Comparison of ENCODE assay signal across 27 mouse cellular contexts in genomic region chr12:17397150-17397549, GRCm38 (mm10). TPM values are rescaled to one million over a fixed set of nuclear protein-coding genes. Genes with fewer than 3 reads are reported as not detected.
DNase-seq lines count a peak whose midpoint lies in the region; ATAC-seq lines count a peak whose summit lies in the region.
"Had no signal": no experiment of that assay in that cellular context is flagged by ENCODE, and none has a peak within 500 bp of the region (broad histone marks: within the 10 kb centered on the region; RNA-seq: fewer than 3 reads in every experiment).

No protein-coding gene starts in this region.

- DNase-seq in hindbrain, embryonic 14.5 days (ENCODE audit: low spot score), result no peak
- peak; percentile 61 for DNase-seq in retina, postnatal 1 day
- DNase-seq in T-cell, adult 2 months (ENCODE audit: low spot score), result no peak
- DNase-seq: adrenal gland, postnatal 10 days; B cell, adult 2 months; cerebellum, adult 11 months; cerebellum, postnatal 10 days; gastrocnemius, postnatal 25 days; heart, adult 2 months; heart, postnatal 36 days; kidney, adult 8-10 months; kidney, postnatal 10 days; liver; lung, postnatal 36 days; thymus, postnatal 14 days had no signal

- H3K4me1 ChIP-seq in hindbrain, embryonic 15.5 days (replicated peaks), result 0 out of 2 replicates have a peak, but pooled peaks cover 2% of the 10 kb centered on the region
- no peaks in the 10 kb centered on the region for H3K4me1 ChIP-seq in hindbrain, embryonic 14.5 days (replicated peaks; ENCODE audit: control insufficient read depth, insufficient read depth, low read length)
- H3K4me1 ChIP-seq in neural tube, embryonic 14.5 days (ENCODE audit: control insufficient read depth, insufficient read depth, low read length), result no peaks in the 10 kb centered on the region
- no peaks in the 10 kb centered on the region for H3K4me1 ChIP-seq in neural tube, embryonic 15.5 days
- H3K4me1 ChIP-seq in forebrain, embryonic 13.5 days, result peaks cover 9% of the 10 kb centered on the region; the same call in 1 of the 2 replicates
- H3K4me1 ChIP-seq in heart, embryonic 12.5 days (replicated peaks), result no peaks in the 10 kb centered on the region; the same call in 1 of the 2 replicates
- H3K4me1 ChIP-seq: embryonic facial prominence, embryonic 13.5 days; limb, embryonic 10.5 days; liver, embryonic 15.5 days; lung, embryonic 15.5 days had no signal

- H3K4me2 ChIP-seq in hindbrain, embryonic 15.5 days, result no peak overlapping the region
- H3K4me2 ChIP-seq in hindbrain, embryonic 14.5 days (replicated peaks), result no peak overlapping the region
- no peak overlapping the region for H3K4me2 ChIP-seq in neural tube, embryonic 14.5 days (ENCODE audit: low read depth, low read length)
- H3K4me2 ChIP-seq in neural tube, embryonic 15.5 days, result no peak overlapping the region
- no peak overlapping the region for H3K4me2 ChIP-seq in forebrain, embryonic 13.5 days
- H3K4me2 ChIP-seq in heart, embryonic 12.5 days, result no peak overlapping the region
- H3K4me2 ChIP-seq: embryonic facial prominence, embryonic 13.5 days; liver, embryonic 15.5 days; lung, embryonic 15.5 days had no signal

- 0 out of 2 replicates have a peak, but pooled peaks have one; percentile 72 for ATAC-seq in hindbrain, embryonic 15.5 days (ENCODE audit: low FRiP score, low read depth)
- no peak; the same call in 1 of the 2 replicates for ATAC-seq in hindbrain, embryonic 14.5 days (ENCODE audit: low FRiP score)
- peak; percentile 41; the same call in 1 of the 2 replicates for ATAC-seq in neural tube, embryonic 14.5 days (ENCODE audit: low read depth)
- no peak for ATAC-seq in neural tube, embryonic 15.5 days (ENCODE audit: low FRiP score)
- peak; percentile 95 for ATAC-seq in forebrain, embryonic 13.5 days
- no peak for ATAC-seq in heart, embryonic 12.5 days (ENCODE audit: insufficient number of reproducible peaks, low FRiP score)

- H3K36me3 ChIP-seq in hindbrain, embryonic 15.5 days, result peaks cover 8% of the 10 kb centered on the region; the same call in 1 of the 2 replicates
- peaks cover 20% of the 10 kb centered on the region for H3K36me3 ChIP-seq in hindbrain, embryonic 14.5 days (replicated peaks; ENCODE audit: control insufficient read depth, insufficient read depth)
- 0 out of 2 replicates have a peak, but pooled peaks cover 4% of the 10 kb centered on the region for H3K36me3 ChIP-seq in neural tube, embryonic 14.5 days (ENCODE audit: control insufficient read depth, insufficient read depth, low read length)
- H3K36me3 ChIP-seq in neural tube, embryonic 15.5 days, result 0 out of 2 replicates have a peak, but pooled peaks cover 9% of the 10 kb centered on the region
- peaks cover 16% of the 10 kb centered on the region; the same call in 1 of the 2 replicates for H3K36me3 ChIP-seq in forebrain, embryonic 13.5 days (ENCODE audit: poor library complexity, severe bottlenecking)
- H3K36me3 ChIP-seq in heart, embryonic 12.5 days, result peaks cover 24% of the 10 kb centered on the region
- H3K36me3 ChIP-seq: lung, embryonic 15.5 days had no signal

- H3K9me3 ChIP-seq in hindbrain, embryonic 15.5 days, result no peaks in the 10 kb centered on the region
- no peaks in the 10 kb centered on the region for H3K9me3 ChIP-seq in hindbrain, embryonic 14.5 days (ENCODE audit: control insufficient read depth, low read length)
- H3K9me3 ChIP-seq in neural tube, embryonic 14.5 days (ENCODE audit: control insufficient read depth, low read length), result no peaks in the 10 kb centered on the region
- no peaks in the 10 kb centered on the region for H3K9me3 ChIP-seq in neural tube, embryonic 15.5 days (replicated peaks)
- no peaks in the 10 kb centered on the region for H3K9me3 ChIP-seq in forebrain, embryonic 13.5 days (replicated peaks)
- no peaks in the 10 kb centered on the region for H3K9me3 ChIP-seq in heart, embryonic 12.5 days (replicated peaks)
- H3K9me3 ChIP-seq: embryonic facial prominence, embryonic 13.5 days; G1E; limb, embryonic 10.5 days; liver, embryonic 15.5 days; lung, embryonic 15.5 days; megakaryocyte, embryonic 14.5 days had no signal

- H3K27ac ChIP-seq in hindbrain, embryonic 15.5 days (replicated peaks), result no peak overlapping the region
- no peak overlapping the region for H3K27ac ChIP-seq in hindbrain, embryonic 14.5 days
- no peak overlapping the region for H3K27ac ChIP-seq in neural tube, embryonic 14.5 days (ENCODE audit: low read depth, low read length)
- H3K27ac ChIP-seq in neural tube, embryonic 15.5 days (replicated peaks), result no peak overlapping the region
- no peak overlapping the region for H3K27ac ChIP-seq in forebrain, embryonic 13.5 days
- no peak overlapping the region for H3K27ac ChIP-seq in heart, embryonic 12.5 days (ENCODE audit: poor library complexity, severe bottlenecking)
- H3K27ac ChIP-seq: embryonic facial prominence, embryonic 13.5 days; heart, adult 2 months; limb, embryonic 10.5 days; liver, embryonic 15.5 days; lung, embryonic 15.5 days had no signal

- H3K9ac ChIP-seq in hindbrain, embryonic 15.5 days, result no peak overlapping the region
- no peak overlapping the region for H3K9ac ChIP-seq in hindbrain, embryonic 14.5 days
- no peak overlapping the region for H3K9ac ChIP-seq in neural tube, embryonic 14.5 days (replicated peaks; ENCODE audit: low read depth, low read length)
- H3K9ac ChIP-seq in neural tube, embryonic 15.5 days (replicated peaks), result no peak overlapping the region
- no peak overlapping the region for H3K9ac ChIP-seq in forebrain, embryonic 13.5 days
- H3K9ac ChIP-seq in heart, embryonic 12.5 days, result no peak overlapping the region
- H3K9ac ChIP-seq: embryonic facial prominence, embryonic 13.5 days; liver, embryonic 15.5 days; lung, embryonic 15.5 days had no signal

- 58% methylated on average over 2 of the region's 2 CpGs for WGBS in hindbrain, embryonic 15.5 days
- WGBS in hindbrain, embryonic 14.5 days, result 58% methylated on average over 2 of the region's 2 CpGs
- 68% methylated on average over 2 of the region's 2 CpGs for WGBS in neural tube, embryonic 14.5 days
- WGBS in neural tube, embryonic 15.5 days, result 64% methylated on average over 2 of the region's 2 CpGs
- 37% methylated on average over 2 of the region's 2 CpGs for WGBS in forebrain, embryonic 13.5 days
- 83% methylated on average over 2 of the region's 2 CpGs for WGBS in heart, embryonic 12.5 days

- no peaks in the 10 kb centered on the region for H3K27me3 ChIP-seq in hindbrain, embryonic 15.5 days
- H3K27me3 ChIP-seq in hindbrain, embryonic 14.5 days (ENCODE audit: control insufficient read depth, insufficient read depth, low read length), result no peaks in the 10 kb centered on the region
- H3K27me3 ChIP-seq in neural tube, embryonic 14.5 days (ENCODE audit: control insufficient read depth, insufficient read depth, low read length), result no peaks in the 10 kb centered on the region
- H3K27me3 ChIP-seq in neural tube, embryonic 15.5 days (replicated peaks), result no peaks in the 10 kb centered on the region
- no peaks in the 10 kb centered on the region for H3K27me3 ChIP-seq in forebrain, embryonic 13.5 days
- no peaks in the 10 kb centered on the region for H3K27me3 ChIP-seq in heart, embryonic 12.5 days (replicated peaks)
- H3K27me3 ChIP-seq: CH12.LX; embryonic facial prominence, embryonic 13.5 days; liver, embryonic 15.5 days; lung, embryonic 15.5 days; megakaryocyte, embryonic 14.5 days had no signal

- H3K4me3 ChIP-seq in hindbrain, embryonic 15.5 days, result no peak overlapping the region
- no peak overlapping the region for H3K4me3 ChIP-seq in hindbrain, embryonic 14.5 days (replicated peaks; ENCODE audit: low read length)
- H3K4me3 ChIP-seq in neural tube, embryonic 14.5 days (ENCODE audit: low read depth, low read length), result no peak overlapping the region
- H3K4me3 ChIP-seq in neural tube, embryonic 15.5 days (replicated peaks), result no peak overlapping the region
- no peak overlapping the region for H3K4me3 ChIP-seq in forebrain, embryonic 13.5 days
- no peak overlapping the region for H3K4me3 ChIP-seq in heart, embryonic 12.5 days
- H3K4me3 ChIP-seq: embryonic facial prominence, embryonic 13.5 days; heart, adult 2 months; limb, embryonic 10.5 days; liver, embryonic 15.5 days; lung, embryonic 15.5 days; megakaryocyte, embryonic 14.5 days had no signal

RNA-seq across cellular contexts. Expression of gene Nol10, which starts 48.9 kb away (rescaled TPM):
- 19.6 and 21.0 TPM in 2 replicates for polyA plus RNA-seq in hindbrain, embryonic 15.5 days (2015; fragmentation: Nextera tagmentation; extraction: Ambion mirVana)
- 22.0 and 23.5 TPM in 2 replicates for polyA plus RNA-seq in hindbrain, embryonic 14.5 days (2014; fragmentation: Nextera tagmentation; extraction: Ambion mirVana)
- polyA plus RNA-seq in neural tube, embryonic 14.5 days (2014; fragmentation: Nextera tagmentation; extraction: Ambion mirVana), result 19.8 and 23.2 TPM in 2 replicates
- polyA plus RNA-seq in neural tube, embryonic 15.5 days (2015; fragmentation: Nextera tagmentation; extraction: Ambion mirVana), result 20.2 and 21.6 TPM in 2 replicates
- polyA plus RNA-seq in forebrain, embryonic 13.5 days (2015; fragmentation: Nextera tagmentation; extraction: Ambion mirVana), result 26.4 and 28.0 TPM in 2 replicates
- polyA plus RNA-seq in heart, embryonic 12.5 days (2016; fragmentation: Nextera tagmentation; extraction: Ambion mirVana), result 16.6 and 18.3 TPM in 2 replicates

Comparison
In these comparisons a context has a peak if more than half of its experiments do, and no peak if none do; other contexts are left out.
1. ATAC-seq: peak in hindbrain, embryonic 15.5 days (single experiment), neural tube, embryonic 14.5 days (single experiment) and forebrain, embryonic 13.5 days (single experiment); none in hindbrain, embryonic 14.5 days (single experiment), neural tube, embryonic 15.5 days (single experiment) and heart, embryonic 12.5 days (single experiment).